Mouse (Mus musculus) CD4-positive, CD25-positive, alpha-beta regulatory T cell, adult 2 months (primary cell): Measurements from ENCODE around the gene Hsph1.
A peak's percentile ranks its signal among the peaks of the same experiment; 100 is the strongest.

Experiments used
- DNase-seq: peaks from one replicate; pipeline ENCODE4 v3.0.0-alpha.2; 2012; ENCODE audit warnings: low read depth, low spot score

Gene Hsph1

DNA sequence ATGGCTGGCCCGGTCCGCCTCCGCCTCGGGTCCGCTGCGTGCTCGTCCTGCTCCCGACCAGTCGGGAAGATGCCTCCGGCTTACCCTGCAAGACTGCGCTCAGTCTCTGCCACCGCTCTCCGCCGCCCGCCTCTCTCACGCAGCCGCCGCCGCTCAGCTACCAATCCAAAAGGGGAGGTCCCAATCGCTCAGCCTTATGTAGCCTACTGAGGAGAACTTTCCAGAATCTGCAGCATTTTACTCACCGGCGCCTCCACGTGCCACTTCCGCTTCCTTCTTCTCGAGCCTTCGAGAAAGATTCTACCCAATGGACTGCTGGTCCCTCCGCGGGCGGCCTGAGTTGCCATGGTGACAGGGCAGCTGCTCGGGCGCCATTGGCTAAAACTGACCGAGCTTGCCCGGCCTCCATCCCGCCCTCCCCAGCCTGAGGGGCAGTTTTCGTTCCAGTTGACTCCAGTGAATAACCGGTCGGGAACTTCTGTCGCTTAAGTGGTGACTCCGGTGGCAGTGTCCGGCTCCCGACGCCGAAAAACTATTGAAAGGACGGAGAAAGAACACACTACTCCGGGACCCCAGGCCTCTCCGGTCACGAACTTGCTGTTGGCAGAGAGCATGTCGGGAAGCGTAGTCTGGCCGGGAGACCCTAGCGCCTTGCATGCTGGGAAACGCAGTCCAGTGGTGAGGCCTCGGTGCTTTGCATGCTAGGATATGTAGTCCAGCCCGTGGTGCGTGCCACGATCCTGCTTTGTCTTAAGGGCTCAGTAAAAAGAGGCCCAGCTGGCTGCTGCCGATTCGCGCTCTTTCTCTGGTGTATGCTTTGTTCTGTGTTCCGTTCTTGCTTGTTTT is at the start of gene Hsph1:
Hsph1 (minus strand) TSS at position 302 of the 846 bp plus-strand sequence.
- DNase-seq, result peak; percentile 99

- no peak for DNase-seq
These were observed 44.8 kb upstream of the Hsph1 start for GRCm38 (mm10) chr5:149680946-149681345.

GRCm38 (mm10) chr5:149679886-149680285 is 43.7 kb upstream of the Hsph1 start:
- DNase-seq, result no peak

DNA sequence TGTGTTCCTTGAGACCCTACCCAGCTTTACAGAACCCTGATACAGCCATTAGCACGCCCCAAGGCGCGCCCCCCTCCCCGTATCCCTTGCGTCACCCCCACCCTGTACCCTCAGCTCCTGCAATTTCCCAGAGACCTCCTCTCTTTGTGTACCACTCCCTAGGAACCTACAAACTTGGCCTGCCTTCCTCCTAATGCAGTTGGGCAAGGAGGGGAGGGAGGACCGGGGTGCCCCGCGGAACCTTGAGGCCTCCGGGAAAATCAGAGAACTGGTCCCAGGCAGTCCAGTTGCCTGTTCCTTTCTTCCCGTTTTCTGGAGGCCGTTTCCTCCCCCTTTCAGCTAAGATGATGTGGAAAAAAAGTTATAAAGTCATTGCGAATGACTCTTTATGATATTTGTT is 43.2 kb upstream of the Hsph1 start:
- DNase-seq, result no peak

GRCm38 (mm10) chr5:149678990-149679348 is 42.8 kb upstream of the Hsph1 start:
- no peak for DNase-seq

DNA sequence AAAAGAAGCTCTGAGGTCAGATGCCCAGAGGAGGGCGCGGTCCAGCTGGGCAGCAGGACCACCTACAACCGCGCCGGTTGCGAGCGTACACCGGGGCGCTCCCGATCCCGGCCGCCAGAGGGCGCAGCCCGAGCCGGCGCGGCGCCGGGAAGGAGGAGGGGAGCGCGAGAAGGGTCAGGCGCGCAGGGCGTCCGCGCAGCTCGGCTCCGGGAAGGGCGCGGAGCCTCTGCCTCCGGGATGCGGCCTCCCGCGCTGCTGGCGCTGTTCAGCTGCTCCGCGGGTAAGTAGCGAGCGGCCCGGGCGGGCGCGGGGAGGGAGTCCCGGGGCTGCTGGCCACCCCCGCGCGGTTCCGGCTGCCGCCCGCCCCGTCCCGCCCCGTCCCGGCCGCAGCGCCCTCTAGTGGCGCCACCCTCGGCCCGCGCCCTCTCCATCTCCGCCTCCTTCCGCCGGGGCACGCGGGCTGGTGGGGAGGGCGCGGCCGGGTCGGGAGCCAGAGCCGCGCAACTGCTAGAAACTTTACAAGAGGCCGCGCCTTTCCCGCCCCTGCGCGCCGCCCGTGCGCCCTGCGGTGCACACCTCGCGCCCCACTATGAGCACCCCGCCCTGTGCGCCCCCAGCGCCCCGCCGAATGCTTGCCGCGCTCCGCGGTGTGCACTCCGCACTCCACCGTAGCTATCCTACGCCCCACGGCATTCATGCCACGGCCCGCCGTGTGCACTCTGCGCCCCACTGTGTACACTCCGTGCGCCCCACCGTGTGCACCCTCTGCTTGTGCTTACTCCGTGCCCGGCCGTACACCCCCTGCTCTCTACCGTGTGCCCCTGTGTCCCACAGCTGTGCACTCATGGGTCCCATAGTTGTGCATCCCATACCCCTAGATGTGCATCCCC is 42.2 kb upstream of the Hsph1 start, which contains the start of gene B3glct:
B3glct (plus strand) TSS at position 131 of the 890 bp plus-strand sequence.
- DNase-seq, result peak; percentile 94

GRCm38 (mm10) chr5:149677196-149677595 is 41.0 kb upstream of the Hsph1 start:
- DNase-seq, result no peak

DNA sequence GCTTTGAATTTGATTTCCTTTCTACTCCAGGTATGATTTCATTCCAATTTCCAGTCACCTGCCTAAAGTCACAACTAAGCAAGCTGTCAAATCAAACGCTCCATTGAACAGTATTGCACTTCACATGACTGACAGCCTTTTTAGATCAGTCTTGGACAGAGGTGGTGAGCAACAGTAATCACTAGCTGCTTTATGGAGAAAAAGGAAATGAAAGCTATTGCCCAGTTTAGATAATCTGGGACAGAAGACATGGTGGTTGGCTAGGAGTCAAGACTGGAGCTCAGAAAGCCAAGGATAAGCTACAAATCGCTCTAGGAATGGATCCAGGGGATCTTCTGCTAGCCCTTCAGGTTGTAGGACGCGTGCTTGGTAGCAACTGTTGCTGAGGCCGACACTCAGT is 27.2 kb upstream of the Hsph1 start:
- no peak for DNase-seq

DNA sequence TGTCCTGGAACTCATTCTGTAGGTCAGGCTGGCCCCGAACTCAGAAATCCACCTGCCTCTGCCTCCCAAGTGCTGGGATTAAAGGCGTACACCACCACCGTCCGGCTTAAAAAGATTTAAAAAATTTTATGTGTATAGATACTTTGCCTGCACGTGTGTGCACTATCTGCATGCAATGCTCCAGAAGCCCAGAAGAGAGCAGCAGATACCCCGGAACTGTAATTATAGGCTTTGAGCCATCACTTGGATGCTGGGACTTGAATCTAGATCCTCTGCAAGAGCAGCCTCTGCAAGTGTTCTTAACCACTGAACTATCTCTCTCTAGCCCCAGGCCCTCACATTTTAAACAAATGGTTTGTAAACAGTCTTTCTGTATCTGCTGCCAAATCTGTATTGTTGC is 26.8 kb upstream of the Hsph1 start:
- no peak for DNase-seq

DNA sequence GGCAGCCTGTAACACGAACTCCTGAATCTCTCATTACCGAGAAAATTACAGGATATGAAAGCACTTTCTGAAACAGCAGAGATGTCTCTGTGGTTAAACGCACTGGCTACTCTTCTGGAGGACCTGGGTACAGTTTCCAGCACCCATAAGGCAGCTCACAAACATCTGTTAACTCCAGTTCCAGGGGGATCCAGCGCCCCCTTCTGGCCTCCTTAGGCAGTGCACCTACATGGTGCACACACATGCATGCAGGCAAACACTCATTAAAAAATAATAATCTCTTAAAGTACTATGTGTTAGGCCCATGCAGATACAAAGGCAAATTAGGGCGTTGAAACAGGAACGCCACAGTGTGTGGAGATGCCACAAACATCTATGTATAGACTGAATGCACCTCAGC is 25.3 kb upstream of the Hsph1 start:
- no peak for DNase-seq

DNA sequence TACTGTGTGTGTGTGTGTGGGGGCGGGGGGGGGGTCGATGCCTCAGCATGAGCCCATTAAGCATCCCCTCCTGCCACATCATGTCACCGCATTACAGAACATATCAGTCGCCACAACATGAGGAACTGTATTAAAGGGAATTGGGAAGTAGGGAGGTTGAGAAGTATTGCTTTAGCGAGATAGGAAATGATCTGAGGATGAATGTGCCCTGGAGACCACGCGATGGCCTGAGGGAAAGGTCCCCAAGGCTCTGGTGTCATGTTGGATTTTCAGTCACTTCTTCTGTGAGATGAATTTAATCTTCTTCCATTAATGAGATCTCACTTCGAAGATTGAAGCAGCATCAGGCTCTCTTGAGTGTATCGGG is 23.2 kb upstream of the Hsph1 start:
- no peak for DNase-seq

DNA sequence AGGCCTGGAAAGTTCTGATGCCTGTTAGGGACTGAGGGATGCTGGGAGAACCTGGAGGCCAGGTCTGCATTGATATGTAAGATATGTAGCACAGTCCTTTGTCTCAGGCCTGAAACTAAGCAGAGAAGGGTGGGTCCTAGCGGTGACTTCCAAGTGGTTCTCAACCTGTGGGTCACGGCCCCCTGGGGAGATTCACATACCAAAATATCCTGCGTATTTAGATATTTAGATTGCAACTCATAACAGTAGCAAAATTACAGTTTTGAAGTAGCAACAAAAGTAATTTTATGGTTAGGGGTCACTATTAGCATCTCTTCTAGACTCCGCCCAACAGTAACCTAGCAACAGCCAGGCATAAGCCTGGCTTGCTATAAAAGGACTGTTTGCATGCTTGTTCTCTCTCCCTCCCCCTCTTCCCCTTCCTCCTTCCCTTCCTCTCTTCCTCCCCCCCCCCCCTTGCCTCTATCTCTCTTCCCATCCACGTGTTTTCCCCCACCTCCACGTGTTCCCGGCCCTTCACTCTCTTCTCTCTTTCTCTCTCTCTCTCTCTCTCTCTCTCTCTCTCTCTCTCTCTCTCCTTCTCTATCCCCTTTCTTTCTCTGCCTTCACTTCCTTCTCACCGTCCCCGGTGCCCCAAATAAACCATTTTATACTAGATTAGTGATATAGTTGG is 22.7 kb upstream of the Hsph1 start:
- no peak for DNase-seq

GRCm38 (mm10) chr5:149658022-149658421 is 21.8 kb upstream of the Hsph1 start:
- no peak for DNase-seq

DNA sequence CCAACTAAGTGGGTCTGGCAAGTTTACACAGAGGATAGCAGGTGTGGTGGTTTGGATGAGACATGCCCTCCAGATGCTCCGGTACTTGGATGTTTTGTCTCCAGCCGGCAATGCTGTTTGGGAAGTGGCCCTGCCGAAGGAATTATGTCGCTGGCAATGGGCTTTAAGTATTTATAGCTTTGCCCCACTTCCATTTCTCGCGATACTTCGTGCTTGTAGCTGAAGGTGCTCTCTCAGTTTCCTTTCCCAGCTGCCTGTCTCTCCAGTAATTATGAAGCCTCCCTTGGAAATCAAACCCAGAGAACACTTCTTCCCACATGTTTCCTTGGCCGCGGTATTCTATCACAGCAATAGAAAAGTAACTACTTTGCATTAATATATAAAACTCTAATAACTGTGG is 19.5 kb upstream of the Hsph1 start:
- no peak for DNase-seq

- DNase-seq, result no peak
These were observed 14.0 kb upstream of the Hsph1 start for GRCm38 (mm10) chr5:149650179-149650553.

GRCm38 (mm10) chr5:149649499-149650178 is 13.5 kb upstream of the Hsph1 start:
- no peak for DNase-seq

GRCm38 (mm10) chr5:149648895-149649406 is 12.8 kb upstream of the Hsph1 start:
- DNase-seq, result no peak

- no peak for DNase-seq
These were observed 12.0 kb upstream of the Hsph1 start for GRCm38 (mm10) chr5:149648196-149648595.

DNA sequence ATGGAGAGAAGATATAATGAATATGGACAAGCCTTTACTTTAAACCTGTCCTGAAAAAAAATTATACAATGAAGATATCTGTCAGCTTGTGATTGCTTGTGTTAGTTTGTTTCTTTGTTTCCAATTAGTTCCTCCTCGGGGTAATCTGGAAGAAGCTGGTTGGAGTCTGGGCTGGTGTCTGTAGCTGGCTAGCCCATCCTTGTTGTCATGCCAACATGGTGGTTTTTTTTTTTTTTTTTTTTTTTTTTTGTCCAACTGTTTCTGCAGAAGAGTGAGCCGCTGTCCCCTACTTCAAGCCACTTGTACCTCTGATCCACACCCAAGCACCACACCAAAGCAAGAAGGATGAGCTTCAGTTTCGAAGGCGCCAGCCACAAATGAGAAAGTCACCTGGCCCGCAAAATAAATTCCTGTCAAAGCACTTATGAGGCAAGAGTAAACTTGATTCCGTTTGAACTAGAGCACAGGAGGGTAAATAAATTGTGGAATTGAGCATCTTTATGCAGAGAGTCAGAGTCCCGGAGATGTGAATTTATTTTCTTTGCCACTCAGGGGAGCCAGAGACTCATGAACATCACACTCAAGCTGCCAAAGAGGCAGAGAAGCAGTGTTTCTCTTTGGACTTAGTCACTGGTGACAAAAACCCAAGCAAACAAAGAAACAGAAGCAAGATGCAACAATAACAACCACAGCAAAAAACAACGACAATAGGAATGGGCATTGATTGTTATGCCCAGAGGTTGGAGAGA is 11.4 kb upstream of the Hsph1 start:
- DNase-seq, result no peak

- DNase-seq, result no peak
These were observed 6.8 kb upstream of the Hsph1 start for GRCm38 (mm10) chr5:149642783-149643509.
